Mouse (Mus musculus) mature B cell (primary cell): ENCODE results near the gene Ccnt1.

ENCODE experiments used
- in situ Hi-C: fragments of 300-500 bp; cut with MboI; formaldehyde crosslinking; loops from 2 replicates; pipeline ENCODE4 v1.14.3; 2019

Ccnt1 gene

GRCm38 (mm10) chr15:98510438-98511385 lies 60.0 kb downstream of the Ccnt1 start:
- in situ Hi-C loops, result no loop called here

- in situ Hi-C loops, result loop anchor here (10.0 kb wide), 1 partner anchor 105 kb away; the partner anchor contains the start of gene Adcy6
Observed at GRCm38 (mm10) chr15:98509387-98509786, 61.3 kb downstream of the Ccnt1 start.

GRCm38 (mm10) chr15:98507321-98507720 lies 63.4 kb downstream of the Ccnt1 start:
- in situ Hi-C loops, result loop anchor here (10.0 kb wide), 1 partner anchor 107 kb away; the partner anchor contains the start of gene Adcy6

GRCm38 (mm10) chr15:98506253-98506957 lies 64.3 kb downstream of the Ccnt1 start:
- in situ Hi-C loops, result loop anchor here (10.0 kb wide), 1 partner anchor 108 kb away; the partner anchor contains the start of gene Adcy6

- in situ Hi-C loops, result loop anchor here (10.0 kb wide), 1 partner anchor 110 kb away; the partner anchor contains the start of gene Adcy6
Observed at GRCm38 (mm10) chr15:98504514-98504913, 66.2 kb downstream of the Ccnt1 start.

- in situ Hi-C loops, result loop anchor here (10.0 kb wide), 1 partner anchor 111 kb away; the partner anchor contains the start of gene Adcy6
Observed at GRCm38 (mm10) chr15:98503317-98503716, 67.4 kb downstream of the Ccnt1 start.

GRCm38 (mm10) chr15:98497631-98498030 lies 73.1 kb downstream of the Ccnt1 start:
- in situ Hi-C loops, result no loop called here

GRCm38 (mm10) chr15:98492102-98492501 lies 78.6 kb downstream of the Ccnt1 start, which contains the start of gene Olfr279:
TSS of gene Olfr279 (plus strand) at chr15:98492402.
- in situ Hi-C loops, result no loop called here

- in situ Hi-C loops, result no loop called here
Observed at GRCm38 (mm10) chr15:98491332-98491731, 79.4 kb downstream of the Ccnt1 start.
